Mouse (Mus musculus) monocyte, adult 5-6 weeks (primary cell): ENCODE measurements at regions not wholly inside any gene's neighbourhood (a gene's known extent, or its start where the extent isn't known, plus 50 kb on each side); places are given as distances from the start of the nearest gene placed in this dataset.

Experiments
- ATAC-seq: fragments of 153-309, 156-312 bp; replicated peaks from 2 replicates; pipeline ENCODE4 v1.8.0; 2017; ENCODE audit warnings: mild to moderate bottlenecking; ENCODE audit not compliant: low TSS enrichment, insufficient number of reproducible peaks, severe bottlenecking, poor library complexity, low FRiP score

GRCm38 (mm10) chr16:30652692-30653091, 53.2 kb downstream of the Fam43a start:
- no peak for ATAC-seq

- no peak for ATAC-seq
Measured at GRCm38 (mm10) chr16:30653806-30654205, 54.3 kb downstream of the Fam43a start.

- no peak for ATAC-seq
Measured at GRCm38 (mm10) chr16:30654226-30654625, 54.7 kb downstream of the Fam43a start.

- ATAC-seq = no peak
Measured at GRCm38 (mm10) chr16:30655798-30656221, 56.3 kb downstream of the Fam43a start.

GRCm38 (mm10) chr16:30656881-30657280, 57.4 kb downstream of the Fam43a start:
- ATAC-seq = no peak

- ATAC-seq = no peak
Measured at GRCm38 (mm10) chr16:30658921-30659320, 59.4 kb downstream of the Fam43a start.

GRCm38 (mm10) chr16:30661086-30661977, 61.8 kb downstream of the Fam43a start:
- no peak for ATAC-seq

GRCm38 (mm10) chr16:30663055-30663454, 63.5 kb downstream of the Fam43a start:
- ATAC-seq = no peak

GRCm38 (mm10) chr16:30663971-30664370, 64.4 kb downstream of the Fam43a start:
- no peak for ATAC-seq

GRCm38 (mm10) chr16:30664433-30664832, 64.9 kb downstream of the Fam43a start:
- ATAC-seq = no peak

- no peak for ATAC-seq
Measured at GRCm38 (mm10) chr16:30665881-30666280, 66.4 kb downstream of the Fam43a start.

GRCm38 (mm10) chr16:30669883-30670282, 70.4 kb downstream of the Fam43a start:
- ATAC-seq = no peak

GRCm38 (mm10) chr16:30671584-30671983, 72.1 kb downstream of the Fam43a start:
- no peak for ATAC-seq

GRCm38 (mm10) chr16:30672776-30673550, 73.4 kb downstream of the Fam43a start:
- no peak for ATAC-seq

- no peak for ATAC-seq
Measured at GRCm38 (mm10) chr16:30673662-30674061, 74.1 kb downstream of the Fam43a start.

- 0 out of 2 replicates have a peak, but pooled peaks have one; percentile 18 for ATAC-seq
Measured at GRCm38 (mm10) chr16:30675829-30676228, 76.3 kb downstream of the Fam43a start.

GRCm38 (mm10) chr16:30677016-30677415, 77.5 kb downstream of the Fam43a start:
- no peak for ATAC-seq

GRCm38 (mm10) chr16:30677896-30678707, 78.6 kb downstream of the Fam43a start:
- peak; percentile 32; the same call in 1 of the 2 replicates for ATAC-seq
